Mouse (Mus musculus): ENCODE data around the gene Mdc1. TPM values are rescaled to one million over a fixed set of nuclear protein-coding genes. Genes with fewer than 3 reads are reported as not detected.

Gene Mdc1
- 2.9 and 3.6 TPM in 2 replicates for polyA plus RNA-seq (2015; fragmentation: Nextera tagmentation; extraction: Ambion mirVana)

DNA sequence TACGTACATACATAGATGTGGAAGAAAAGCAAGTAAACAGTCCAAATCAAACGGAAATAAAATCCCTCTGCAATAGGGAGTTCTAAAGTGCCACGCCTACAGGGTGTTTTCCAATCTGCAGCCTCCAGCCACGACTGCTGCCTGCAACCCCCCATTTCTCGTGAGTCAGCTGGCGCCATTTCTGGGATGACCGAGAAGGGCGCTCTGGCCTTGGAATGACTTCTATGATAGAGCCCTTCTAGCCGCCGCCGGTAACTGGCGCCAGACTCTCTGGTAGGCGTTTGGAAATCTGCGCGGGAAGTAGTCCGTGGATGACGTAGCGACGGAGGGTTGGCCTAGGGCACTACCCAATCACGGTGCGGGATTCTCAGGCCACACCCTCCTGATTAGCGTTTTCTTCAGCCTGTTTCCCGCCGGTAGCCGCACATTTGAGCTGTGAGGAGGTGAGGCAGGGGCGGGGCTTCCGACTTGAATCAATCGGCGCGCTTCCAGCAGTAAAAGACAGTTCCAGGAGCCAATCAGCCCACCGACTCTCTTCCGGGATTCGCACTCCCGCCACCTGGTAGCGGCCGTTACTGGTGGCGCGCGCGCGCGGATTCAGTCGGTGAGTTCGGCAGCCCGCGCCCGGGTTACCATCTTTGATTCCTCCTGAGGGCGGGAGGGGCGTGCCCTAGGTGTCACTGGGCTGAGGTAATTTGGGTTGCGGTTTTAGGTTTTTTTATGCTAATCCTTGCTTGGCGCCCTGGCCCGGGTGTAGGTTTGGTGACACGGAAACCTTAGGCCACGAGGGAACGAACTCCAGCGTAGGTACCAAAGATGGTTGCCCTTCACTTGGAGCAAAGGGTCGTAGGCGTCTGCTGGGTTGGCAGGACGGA lies at the start of gene Mdc1:
Mdc1 (plus strand) TSS at position 440 of the 875 bp plus-strand sequence.

GRCm38 (mm10) chr17:35821439-35822430 lies 19.6 kb upstream of the Mdc1 start, which contains the start of gene Ier3:
Ier3 (plus strand) TSS chr17:35821684.

GRCm38 (mm10) chr17:35822964-35823937 lies 18.1 kb upstream of the Mdc1 start, which contains the start of gene Flot1:
Flot1 (plus strand) TSS chr17:35823230.

DNA sequence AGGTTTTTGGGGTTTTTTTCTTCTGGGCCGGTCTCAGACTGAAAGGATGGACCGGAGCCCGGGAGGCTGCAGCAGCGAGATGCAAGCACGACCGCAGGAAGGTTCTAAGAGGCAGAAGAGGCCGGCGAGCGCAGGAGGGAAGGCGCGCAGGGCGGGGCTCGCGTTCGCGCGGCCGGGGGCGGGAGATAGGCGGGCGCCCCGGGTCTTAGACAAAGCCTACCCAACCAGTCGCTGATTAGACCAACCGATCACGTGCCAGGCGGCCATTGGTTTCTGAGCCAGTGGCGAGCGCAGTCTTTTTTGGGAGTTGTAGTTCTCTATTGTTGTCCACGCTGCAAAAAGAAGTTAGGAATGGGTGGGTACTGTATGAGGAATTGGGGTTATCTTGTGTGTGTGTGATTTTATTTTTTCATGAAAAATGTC lies 3.2 kb upstream of the Mdc1 start, which contains the start of gene Tubb5:
Tubb5 (minus strand) TSS at position 185 of the 423 bp plus-strand sequence.

DNA sequence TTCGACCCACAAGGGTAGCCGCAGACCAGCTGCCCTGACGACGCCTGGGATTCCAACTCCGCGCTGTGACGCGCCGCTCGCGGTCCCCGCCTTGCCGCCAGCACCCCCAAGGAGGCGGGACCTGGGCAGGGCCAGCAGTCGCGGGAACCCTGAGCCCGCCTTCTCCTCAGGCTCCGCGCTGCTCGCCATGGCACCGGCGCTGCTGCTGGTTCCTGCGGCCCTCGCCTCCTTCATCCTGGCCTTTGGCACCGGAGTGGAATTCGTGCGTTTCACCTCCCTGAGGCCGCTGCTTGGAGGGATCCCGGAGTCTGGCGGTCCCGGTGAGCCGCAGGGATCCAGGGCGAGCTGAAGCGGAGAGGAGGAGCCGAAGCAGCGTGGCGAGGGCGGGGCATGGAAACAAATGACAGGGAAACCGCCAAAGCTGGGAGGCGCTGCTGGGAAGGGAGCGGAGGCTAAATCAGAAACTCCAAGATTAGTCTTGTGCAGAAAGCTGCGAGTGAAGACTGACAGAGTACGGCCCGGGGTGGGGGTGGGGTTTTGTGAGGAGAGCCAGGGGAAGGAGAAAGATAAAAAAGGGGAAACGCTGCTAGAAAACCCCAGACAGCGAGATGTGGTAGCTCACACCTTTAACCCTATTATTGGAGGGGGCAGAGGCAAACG lies 20.0 kb downstream of the Mdc1 start, which contains the start of gene Nrm:
Nrm (plus strand) TSS at position 121 of the 660 bp plus-strand sequence.

DNA sequence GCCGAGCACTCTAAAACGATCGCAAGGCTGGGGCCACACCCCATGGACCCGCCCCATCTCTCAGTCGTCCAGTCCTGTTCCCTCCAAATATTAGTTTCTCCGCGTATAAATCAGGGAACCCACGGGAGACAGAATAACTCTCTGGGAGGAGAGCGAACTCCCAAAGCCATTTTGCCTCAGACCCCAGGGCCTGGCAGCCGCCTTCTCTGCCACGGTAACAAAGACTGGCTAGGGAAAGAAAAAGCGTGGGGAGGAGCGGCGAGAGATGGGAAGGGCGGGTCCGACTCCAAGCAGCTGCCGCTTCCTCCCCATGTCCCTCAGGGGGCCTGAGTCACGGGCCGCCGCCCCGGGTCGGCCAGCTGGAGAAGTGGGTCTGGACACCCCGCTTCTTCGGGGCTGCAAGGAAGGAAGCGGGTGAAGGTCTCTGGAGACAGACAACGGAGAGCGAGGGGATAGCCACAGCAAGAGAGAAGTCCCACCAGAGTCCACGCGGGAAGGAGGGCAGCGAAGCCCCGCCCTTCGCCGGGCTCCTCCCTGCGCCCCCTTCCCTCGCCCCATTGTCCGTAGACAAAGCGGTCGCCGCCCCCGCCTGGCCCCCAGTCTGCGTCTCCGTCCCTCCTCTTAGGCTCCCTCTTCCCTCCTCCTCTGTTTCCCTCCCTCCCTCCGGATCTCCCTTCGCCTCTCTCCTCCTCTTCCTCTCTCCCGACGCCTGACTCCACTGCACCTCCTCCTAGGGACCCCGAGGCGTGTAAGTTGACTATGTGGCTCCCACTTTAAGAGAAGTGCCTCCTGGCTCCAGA lies 24.4 kb downstream of the Mdc1 start, which contains the start of gene Ppp1r18:
Ppp1r18 (plus strand) TSS at position 113 of the 800 bp plus-strand sequence.

GRCm38 (mm10) chr17:35879245-35880057 lies 38.1 kb downstream of the Mdc1 start, which contains the start of gene Dhx16:
Dhx16 (plus strand) TSS chr17:35879819.

GRCm38 (mm10) chr17:35896781-35897643 lies 55.7 kb downstream of the Mdc1 start, which contains the start of gene 2310061I04Rik:
2310061I04Rik (minus strand) TSS chr17:35897431.

Small RNAs within 50 kb of the gene (microRNA-seq; reads per million reads assigned to microRNA genes)
- 4.0 reads per million, percentile 6 among the genes with 10 or more reads in this experiment for gene Gm28033

Other genes starting within 250 kb of the Mdc1 start
- 0.59 and 0.83 TPM in 2 replicates for gene Sfta2, start 240.0 kb upstream of the Mdc1 start, polyA plus RNA-seq (2015; fragmentation: Nextera tagmentation; extraction: Ambion mirVana)
- gene Gm9573, start 214.9 kb upstream of the Mdc1 start, polyA plus RNA-seq (2015; fragmentation: Nextera tagmentation; extraction: Ambion mirVana): not detected in 2 replicates
- gene Mucl3, start 197.8 kb upstream of the Mdc1 start, polyA plus RNA-seq (2015; fragmentation: Nextera tagmentation; extraction: Ambion mirVana): 0.17 and 0.31 TPM in 2 replicates
- gene Vars2, start 173.9 kb upstream of the Mdc1 start, polyA plus RNA-seq (2015; fragmentation: Nextera tagmentation; extraction: Ambion mirVana): 9.0 and 10.0 TPM in 2 replicates
- 19.8 and 20.5 TPM in 2 replicates for gene Gtf2h4, start 167.8 kb upstream of the Mdc1 start, polyA plus RNA-seq (2015; fragmentation: Nextera tagmentation; extraction: Ambion mirVana)
- 37.2 and 44.1 TPM in 2 replicates for gene Ddr1, start 136.9 kb upstream of the Mdc1 start, polyA plus RNA-seq (2015; fragmentation: Nextera tagmentation; extraction: Ambion mirVana)
- gene Ier3, start 19.8 kb upstream of the Mdc1 start, polyA plus RNA-seq (2015; fragmentation: Nextera tagmentation; extraction: Ambion mirVana): 165 and 168 TPM in 2 replicates
- 123 and 125 TPM in 2 replicates for gene Flot1, start 18.3 kb upstream of the Mdc1 start, polyA plus RNA-seq (2015; fragmentation: Nextera tagmentation; extraction: Ambion mirVana)
- 388 and 491 TPM in 2 replicates for gene Tubb5, start 3.2 kb upstream of the Mdc1 start, polyA plus RNA-seq (2015; fragmentation: Nextera tagmentation; extraction: Ambion mirVana)
- 29.7 and 38.5 TPM in 2 replicates for gene Nrm, start 19.8 kb downstream of the Mdc1 start, polyA plus RNA-seq (2015; fragmentation: Nextera tagmentation; extraction: Ambion mirVana)
- gene Ppp1r18, start 24.1 kb downstream of the Mdc1 start, polyA plus RNA-seq (2015; fragmentation: Nextera tagmentation; extraction: Ambion mirVana): 80.2 and 88.5 TPM in 2 replicates
- gene Dhx16, start 38.3 kb downstream of the Mdc1 start, polyA plus RNA-seq (2015; fragmentation: Nextera tagmentation; extraction: Ambion mirVana): 15.8 and 18.3 TPM in 2 replicates
- 12.6 and 13.9 TPM in 2 replicates for gene 2310061I04Rik, start 55.9 kb downstream of the Mdc1 start, polyA plus RNA-seq (2015; fragmentation: Nextera tagmentation; extraction: Ambion mirVana)
- 19.0 and 19.2 TPM in 2 replicates for gene Atat1, start 68.6 kb downstream of the Mdc1 start, polyA plus RNA-seq (2015; fragmentation: Nextera tagmentation; extraction: Ambion mirVana)
- gene Mrps18b, start 74.9 kb downstream of the Mdc1 start, polyA plus RNA-seq (2015; fragmentation: Nextera tagmentation; extraction: Ambion mirVana): 78.1 and 88.8 TPM in 2 replicates
- 13.6 and 15.3 TPM in 2 replicates for gene Ppp1r10, start 74.9 kb downstream of the Mdc1 start, polyA plus RNA-seq (2015; fragmentation: Nextera tagmentation; extraction: Ambion mirVana)
- gene Abcf1, start 128.2 kb downstream of the Mdc1 start, polyA plus RNA-seq (2015; fragmentation: Nextera tagmentation; extraction: Ambion mirVana): 44.1 and 56.8 TPM in 2 replicates
- 32.5 and 34.2 TPM in 2 replicates for gene Gnl1, start 138.3 kb downstream of the Mdc1 start, polyA plus RNA-seq (2015; fragmentation: Nextera tagmentation; extraction: Ambion mirVana)
- 11.1 and 12.2 TPM in 2 replicates for gene Prr3, start 138.7 kb downstream of the Mdc1 start, polyA plus RNA-seq (2015; fragmentation: Nextera tagmentation; extraction: Ambion mirVana)
- gene H2-T24, start 179.0 kb downstream of the Mdc1 start, polyA plus RNA-seq (2015; fragmentation: Nextera tagmentation; extraction: Ambion mirVana): 2.4 and 2.6 TPM in 2 replicates
- 31.2 and 41.0 TPM in 2 replicates for gene H2-T23, start 191.3 kb downstream of the Mdc1 start, polyA plus RNA-seq (2015; fragmentation: Nextera tagmentation; extraction: Ambion mirVana)
- gene H2-T22, start 201.2 kb downstream of the Mdc1 start, polyA plus RNA-seq (2015; fragmentation: Nextera tagmentation; extraction: Ambion mirVana): 32.7 and 34.7 TPM in 2 replicates
- gene Gm6034, start 201.4 kb downstream of the Mdc1 start, polyA plus RNA-seq (2015; fragmentation: Nextera tagmentation; extraction: Ambion mirVana): 0.10 TPM in 1 of 2 replicates, not detected in the other
- not detected in 2 replicates for gene Gm11127, start 216.9 kb downstream of the Mdc1 start, polyA plus RNA-seq (2015; fragmentation: Nextera tagmentation; extraction: Ambion mirVana)

All from urinary bladder, postnatal 0 days (tissue).